Mouse (Mus musculus) adipose tissue, adult 10 weeks (tissue): Measurements from ENCODE around the gene Tarbp1. TPM values are rescaled to one million over a fixed set of nuclear protein-coding genes. Genes with fewer than 3 reads are reported as not detected.

ENCODE experiments used
- polyA plus RNA-seq: library from polyadenylated mRNA; stranded (reverse); fragments of 350-450 nt; fragmentation: Illumina TruSeq; extraction: RNeasy Lipid Tissue Mini Kit (QIAGEN cat#74804); gene quantifications from one replicate; pipeline ENCODE4 v1.2.3, GENCODE M21; 2014; ENCODE audit warnings: low read depth, low replicate concordance

Tarbp1 gene
- polyA plus RNA-seq: 3.1 TPM

DNA sequence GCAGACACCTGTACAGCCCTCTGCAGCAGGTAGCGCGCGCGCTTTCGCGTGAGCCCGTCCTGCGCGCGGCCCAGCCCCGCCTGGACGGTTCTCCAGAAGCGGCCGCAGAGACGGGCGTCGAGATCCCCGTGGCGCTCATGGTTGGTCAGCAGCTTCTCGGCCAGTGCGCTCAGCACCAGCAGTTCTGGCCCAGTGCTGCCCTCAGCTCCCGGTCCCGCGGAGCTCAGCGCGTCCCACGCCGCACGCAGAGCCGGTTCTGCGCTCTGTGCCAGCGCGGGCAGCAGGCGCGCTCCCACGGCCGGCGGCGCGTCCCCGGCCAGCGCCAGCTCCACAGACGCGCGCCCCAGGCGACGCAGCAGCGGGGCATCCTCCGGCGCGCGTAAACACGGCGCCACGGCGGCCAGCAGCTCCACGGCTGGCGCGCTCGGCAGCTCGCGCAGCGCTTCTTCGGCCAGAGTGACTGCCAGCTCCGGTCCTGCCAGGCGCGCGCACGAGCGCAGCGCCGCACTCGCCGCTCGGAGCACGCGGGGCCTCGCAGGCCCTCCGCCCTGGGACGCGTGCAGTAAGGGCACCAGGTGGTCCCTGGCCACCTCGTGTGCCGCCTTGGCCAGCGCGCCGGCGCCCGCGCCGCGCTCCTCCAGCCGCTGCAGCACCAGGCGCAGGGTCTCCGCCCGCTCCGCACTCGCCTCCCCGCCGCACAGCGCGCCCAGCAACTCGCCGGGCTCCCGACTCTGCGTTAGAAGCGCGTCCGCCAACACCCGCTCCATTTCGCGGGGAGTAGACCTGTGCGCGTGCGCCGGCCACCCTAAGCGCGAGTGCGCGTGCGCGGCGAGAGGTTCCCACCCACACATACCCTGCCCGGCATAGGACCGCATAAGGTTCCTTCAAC, at the start of gene Tarbp1:
Tarbp1 (minus strand) TSS at position 767 of the 889 bp plus-strand sequence.

DNA sequence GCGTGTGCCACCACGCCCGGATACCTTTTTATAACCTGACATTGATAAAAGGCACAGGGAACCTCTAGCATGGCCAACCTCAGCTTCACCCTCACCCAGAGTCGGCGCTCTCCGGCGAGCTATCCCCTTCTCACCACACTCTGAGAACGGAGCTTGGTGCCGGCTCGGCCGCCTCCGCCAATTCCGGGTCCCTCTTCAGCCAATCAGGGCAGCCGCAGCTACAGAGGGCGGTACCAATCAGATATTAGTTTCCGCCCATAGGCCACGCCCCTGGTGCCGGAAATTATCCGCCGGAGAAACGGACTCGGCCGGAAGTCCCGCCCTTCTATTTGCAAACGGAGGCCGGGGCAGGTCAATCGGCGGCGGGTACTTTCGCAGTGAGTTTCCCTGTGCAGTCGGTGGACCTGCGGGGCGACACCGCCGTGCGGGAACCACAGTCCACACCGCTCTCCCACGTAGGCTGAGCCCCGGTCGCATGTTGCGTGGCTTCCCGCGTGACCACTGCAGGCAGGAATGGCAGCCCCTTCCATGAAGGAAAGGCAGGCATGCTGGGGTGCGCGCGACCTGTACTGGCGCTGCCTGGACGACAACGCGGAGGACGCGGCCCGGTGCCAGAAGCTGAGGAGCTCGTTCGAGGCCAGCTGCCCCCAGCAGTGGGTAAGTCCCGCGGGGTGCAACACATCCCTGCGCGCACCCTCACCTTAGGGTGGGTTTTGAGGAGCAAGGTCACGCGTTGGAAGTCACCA, 52.5 kb downstream of the Tarbp1 start, which contains the start of gene Coa6:
Coa6 (plus strand) TSS at position 342 of the 746 bp plus-strand sequence.

Other genes starting within 250 kb of the Tarbp1 start
- 1.9 TPM for gene Slc35f3, start 176.5 kb downstream of the Tarbp1 start, polyA plus RNA-seq
- 26.3 TPM for gene Coa6, start 52.5 kb downstream of the Tarbp1 start, polyA plus RNA-seq
- 18.9 TPM for gene Irf2bp2, start 118.9 kb upstream of the Tarbp1 start, polyA plus RNA-seq